Mouse (Mus musculus): ENCODE data around the gene Abo. TPM values are rescaled to one million over a fixed set of nuclear protein-coding genes. Genes with fewer than 3 reads are reported as not detected.

The Abo gene
- total RNA-seq, 2 experiments from 2014 or later, result not detected

DNA sequence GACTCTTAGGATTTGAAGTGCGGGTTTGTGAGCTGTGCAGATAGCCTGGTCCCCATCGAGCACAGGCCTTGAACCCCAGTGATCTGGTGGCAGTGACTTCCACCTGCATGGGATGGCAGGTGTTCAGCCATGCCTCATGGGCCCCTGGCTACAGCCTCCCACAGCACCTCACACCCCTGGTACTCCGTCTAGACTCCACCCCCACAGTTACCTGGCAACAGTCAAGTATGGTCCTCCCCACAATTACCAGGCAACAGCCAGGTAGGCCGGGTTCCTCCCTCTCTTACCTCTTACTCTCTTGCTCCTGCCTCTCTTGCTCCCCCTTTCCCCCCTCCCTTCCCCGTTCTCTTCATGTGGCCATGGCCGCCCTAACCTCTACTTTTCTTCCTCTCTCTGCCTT is 5.9 kb upstream of the Abo start:
- no peak for DNase-seq (ENCODE audit: low spot score in 2 of 2)

DNA sequence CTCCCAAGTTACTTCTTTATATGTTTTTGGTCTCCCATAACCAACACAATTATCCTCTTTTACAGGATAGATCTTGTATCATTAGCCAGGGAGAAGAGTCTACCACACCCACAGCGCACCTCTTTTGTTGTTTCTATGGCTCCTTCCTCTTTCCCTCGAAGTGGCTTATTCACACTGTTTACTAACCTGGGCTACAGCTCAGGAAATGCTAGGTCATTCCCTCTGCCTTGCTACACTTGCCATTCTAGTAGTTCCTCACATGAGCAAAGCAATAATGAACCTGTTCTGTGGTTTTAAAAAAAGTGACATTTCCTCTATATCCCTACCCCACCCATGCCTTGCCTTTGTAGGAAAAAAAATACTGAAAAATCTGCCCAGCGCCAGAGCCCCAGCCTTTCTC is 1.9 kb downstream of the Abo start:
- DNase-seq (ENCODE audit: low spot score in 2 of 2), result no peak

DNA sequence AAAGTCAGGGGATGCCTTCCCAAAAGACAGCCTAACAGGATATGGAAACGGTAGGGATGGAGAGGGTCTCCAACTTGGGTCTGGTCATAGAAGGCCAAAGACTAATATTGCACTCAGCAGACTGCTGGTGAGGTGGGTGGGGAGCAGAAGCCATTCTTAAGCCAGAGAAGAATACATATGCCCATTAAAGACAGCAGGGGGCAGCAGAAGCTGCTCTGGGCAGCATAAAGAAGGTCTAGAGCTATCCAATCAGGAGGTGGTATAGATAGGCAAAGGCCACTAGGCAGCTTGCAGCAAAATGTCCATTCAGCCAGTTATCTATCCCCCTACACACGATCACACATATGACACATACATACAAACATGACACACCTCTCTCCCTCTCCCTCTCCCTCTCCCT is 17.1 kb downstream of the Abo start:
- DNase-seq (ENCODE audit: low spot score in 2 of 2), result peak; percentile 2 to 3

DNA sequence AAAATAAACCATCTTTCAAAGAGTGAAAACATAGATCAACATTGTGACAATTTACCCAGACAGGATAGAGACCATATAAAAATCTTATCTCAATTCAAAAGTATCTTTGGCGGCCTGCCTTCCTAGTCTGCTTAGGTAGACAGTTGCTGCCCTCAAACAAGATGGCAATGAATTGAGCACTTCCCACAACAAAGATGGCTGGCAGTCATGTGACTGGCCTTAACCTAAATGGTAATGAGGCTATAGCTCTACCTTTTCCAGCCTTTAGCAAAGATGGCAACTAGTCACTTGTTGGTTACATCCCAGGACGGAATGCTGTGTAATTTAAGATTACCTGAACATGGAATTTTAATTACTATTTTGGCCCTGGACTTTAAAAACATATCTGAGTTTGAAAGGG is 32.3 kb downstream of the Abo start:
- DNase-seq (ENCODE audit: low spot score in 2 of 2), result no peak

DNA sequence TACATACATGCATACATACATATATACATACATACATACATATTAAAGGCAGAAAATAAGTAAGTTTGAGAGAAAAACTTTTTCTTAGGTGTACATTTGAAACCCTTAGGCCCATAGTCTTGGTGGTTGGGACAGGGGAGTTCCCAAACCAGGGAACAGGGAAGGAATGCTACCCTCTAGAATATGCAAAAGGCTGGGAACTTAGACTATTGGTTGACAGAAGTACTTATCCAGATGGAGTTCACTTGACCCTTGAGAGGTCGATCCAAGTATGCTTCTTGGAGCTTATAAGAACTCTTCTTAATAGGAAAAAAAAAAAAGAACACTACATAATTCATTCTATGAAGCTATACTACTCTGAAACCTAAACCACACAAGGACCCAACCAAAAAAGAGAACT is 36.7 kb downstream of the Abo start:
- no peak for DNase-seq (ENCODE audit: low spot score in 2 of 2)

DNA sequence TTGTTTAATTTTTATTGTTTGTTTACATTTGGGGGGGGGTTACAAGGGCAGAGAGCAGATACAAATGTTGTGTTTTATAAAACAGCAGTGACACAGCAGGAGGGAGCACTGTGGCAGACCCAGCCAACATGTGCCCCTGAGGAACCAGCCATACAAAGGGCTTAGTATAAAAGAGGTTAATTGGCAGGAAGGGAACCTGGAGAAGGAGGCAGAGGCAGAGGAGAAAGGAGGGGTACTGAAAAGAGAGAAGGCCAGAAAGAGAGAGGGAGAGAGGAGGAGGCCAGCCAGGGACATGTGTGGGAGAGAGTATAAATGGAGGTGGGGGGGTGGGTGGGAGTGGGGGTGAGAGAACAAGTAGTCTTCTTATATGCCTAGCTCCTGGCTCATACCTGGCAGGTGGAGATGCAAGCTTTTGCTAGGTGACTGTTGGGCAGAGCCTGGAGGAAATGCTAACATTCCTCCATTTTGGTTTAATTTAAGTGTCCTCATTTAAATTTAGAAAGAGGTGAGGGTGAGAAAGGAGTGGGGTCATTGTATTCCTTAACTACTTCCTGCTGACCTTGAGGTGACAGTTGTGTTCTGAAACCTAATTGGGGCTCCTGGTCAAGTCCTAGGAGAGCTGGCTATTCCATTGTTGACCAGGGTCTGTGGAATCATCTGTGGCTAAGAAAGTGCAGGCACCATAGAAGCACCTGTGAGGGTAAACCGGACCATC is 37.4 kb downstream of the Abo start:
- no peak for DNase-seq (ENCODE audit: low spot score in 2 of 2)

Other genes starting within 250 kb of the Abo start
- gene Fam69b, start 236.5 kb downstream of the Abo start, total RNA-seq (2021), result 10 to 100 TPM; 74.1 to 77.2 TPM
- gene Lcn4, start 193.7 kb downstream of the Abo start, total RNA-seq (2021), result not detected
- gene Surf6, start 37.9 kb upstream of the Abo start, total RNA-seq (2021), result 10 to 100 TPM; 27.1 to 29.1 TPM
- 10 to 100 TPM; 42.5 to 49.2 TPM for gene Med22, start 45.7 kb upstream of the Abo start, total RNA-seq (2021)
- 100 to 1,000 TPM; 228 to 233 TPM for gene Rpl7a, start 45.8 kb upstream of the Abo start, total RNA-seq (2021)
- gene Surf2, start 51.4 kb upstream of the Abo start, total RNA-seq (2021), result 10 to 100 TPM; 35.3 to 39.9 TPM
- gene Surf1, start 51.6 kb upstream of the Abo start, total RNA-seq (2021), result 100 to 1,000 TPM; 106 to 118 TPM
- gene Surf4, start 68.9 kb upstream of the Abo start, total RNA-seq (2021), result 10 to 100 TPM; 44.9 to 52.7 TPM
- not detected for gene Stkld1, start 69.1 kb upstream of the Abo start, total RNA-seq (2021)
- gene Rexo4, start 99.4 kb upstream of the Abo start, total RNA-seq (2021), result 10 to 100 TPM; 55.5 to 66.5 TPM
- gene Adamts13, start 108.4 kb upstream of the Abo start, total RNA-seq (2021), result 1 to 10 TPM; 1.3 to 2.7 TPM
- 10 to 100 TPM; 46.8 to 47.0 TPM for gene Cacfd1, start 144.9 kb upstream of the Abo start, total RNA-seq (2021)
- 10 to 100 TPM; 21.5 to 27.5 TPM for gene Slc2a6, start 163.0 kb upstream of the Abo start, total RNA-seq (2021)
- under 1 TPM; 0.52 to 1.00 TPM for gene Mymk, start 207.2 kb upstream of the Abo start, total RNA-seq (2021)
- 10 to 100 TPM; 15.5 to 21.8 TPM for gene Adamtsl2, start 214.4 kb upstream of the Abo start, total RNA-seq (2021)

Measured in left cerebral cortex, adult 18-20 months (tissue).